Mouse (Mus musculus) heart, postnatal 36 days (tissue): ENCODE measurements at regions not wholly inside any gene's neighbourhood (a gene's known extent, or its start where the extent isn't known, plus 50 kb on each side); places are given as distances from the start of the nearest gene placed in this dataset.

ENCODE experiments used
- DNase-seq, 2 experiments: peaks; one replicate each; pipeline ENCODE4 v3.0.0; 2021 to 2022
- intact Hi-C: fragments of 180-260 bp; cut with DNase I; formaldehyde crosslinking; loops from one replicate; pipeline ENCODE4 v1.15.1; 2025

DNA sequence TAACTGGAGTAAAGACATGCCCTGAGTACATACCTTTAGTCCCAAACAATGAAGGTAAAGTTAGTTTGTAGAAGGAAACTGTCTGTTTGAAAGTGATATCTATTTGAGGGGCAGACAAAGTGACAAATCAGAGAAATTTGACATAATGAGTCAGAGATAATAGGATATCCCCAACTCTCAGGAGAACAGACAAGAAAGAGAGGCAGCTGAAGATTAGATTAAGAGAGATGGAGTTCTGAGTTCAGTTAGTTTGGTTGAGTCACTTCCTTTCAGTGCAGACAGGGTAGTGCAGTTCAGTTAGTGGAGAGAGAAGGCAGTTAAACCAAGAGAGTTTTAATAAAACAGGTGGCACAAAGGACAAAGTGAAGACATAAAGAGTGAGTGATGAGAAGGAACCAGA lies 477.4 kb upstream of the Diaph2 start:
- DNase-seq: no peak
- intact Hi-C loops: no loop called here

DNA sequence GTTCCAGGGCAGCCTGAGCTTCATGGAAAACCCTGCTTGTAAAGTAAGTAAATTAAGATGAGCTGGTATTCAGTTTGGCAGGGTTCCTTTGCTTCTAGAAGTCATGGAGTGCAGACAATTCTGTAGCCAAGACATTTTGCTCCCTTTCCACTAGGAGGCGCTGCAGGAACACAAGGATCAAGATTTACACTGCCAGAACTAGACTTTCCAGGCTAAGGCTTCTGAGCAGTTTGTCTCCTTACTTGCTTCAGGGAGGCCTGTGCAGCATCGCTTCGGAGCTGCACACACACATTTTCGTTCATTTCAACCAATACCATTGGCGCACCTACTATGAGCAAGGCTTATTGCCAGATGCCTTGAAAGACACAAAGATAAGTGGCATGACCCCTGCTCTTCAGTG lies 445.6 kb upstream of the Diaph2 start:
- peak; percentile 24 to 37 for DNase-seq
- intact Hi-C loops: loop anchor here (10.0 kb wide), 2 partner anchors 111 to 581 kb away; no protein-coding TSS in a partner anchor

DNA sequence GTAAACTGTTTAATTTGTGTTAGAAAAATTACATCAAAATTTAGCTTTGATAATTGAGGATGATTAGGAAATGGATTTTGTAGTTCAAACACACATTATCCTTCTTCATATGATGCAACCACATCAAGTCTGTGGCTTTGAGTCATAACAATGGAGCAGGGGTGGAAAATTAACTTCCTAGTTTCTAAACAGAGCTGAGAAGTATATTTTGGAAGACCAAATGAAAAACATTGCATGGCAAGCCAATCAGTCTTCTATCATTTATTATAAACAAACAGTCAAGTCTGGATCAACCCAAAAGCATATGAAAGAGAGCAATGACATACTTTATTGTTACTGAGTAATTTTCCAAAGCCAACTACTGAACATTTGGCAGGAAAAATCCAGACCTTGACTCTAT lies 440.2 kb upstream of the Diaph2 start:
- intact Hi-C loops: loop anchor here (10.0 kb wide), 2 partner anchors 105 to 575 kb away; no protein-coding TSS in a partner anchor
- DNase-seq: no peak

DNA sequence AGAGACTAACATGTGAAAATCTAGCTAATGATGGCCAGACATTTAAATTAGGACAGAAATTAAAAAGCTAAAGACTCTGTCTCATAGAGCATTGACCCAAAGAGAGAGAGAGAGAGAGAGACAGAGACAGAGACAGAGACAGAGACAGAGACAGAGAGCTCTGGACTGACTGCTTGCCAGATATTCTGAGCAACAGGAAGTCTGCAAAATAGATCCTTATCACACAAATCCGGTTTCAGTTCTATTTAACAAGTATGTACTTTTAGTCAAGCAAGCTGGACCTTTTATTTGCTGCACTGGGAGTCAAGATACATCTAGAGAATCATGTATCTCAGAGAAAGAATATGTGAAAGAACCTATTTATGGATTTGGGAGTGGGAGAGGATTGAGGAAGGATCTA lies 420.1 kb upstream of the Diaph2 start:
- DNase-seq: no peak
- intact Hi-C loops: no loop called here

DNA sequence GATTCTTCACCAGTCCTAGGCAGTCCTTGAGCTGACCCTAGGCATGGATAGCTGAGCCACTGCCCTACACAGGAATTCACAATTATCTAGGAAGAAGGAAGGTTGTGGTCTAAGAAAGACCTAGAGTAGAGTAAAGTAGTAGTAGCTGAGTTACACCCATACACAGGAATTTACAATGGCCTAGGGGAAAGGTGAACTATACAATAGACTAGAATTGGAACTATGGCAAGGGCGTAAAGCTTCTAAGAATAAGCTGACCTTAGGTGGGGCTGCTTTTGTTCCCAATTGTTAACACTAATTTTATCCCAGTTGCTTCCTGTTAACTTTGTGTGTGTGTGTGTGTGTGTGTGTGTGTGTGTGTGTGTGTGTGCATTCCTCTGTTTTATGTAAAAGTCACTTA lies 416.7 kb upstream of the Diaph2 start:
- intact Hi-C loops: no loop called here
- DNase-seq: no peak
